10 mouse cellular contexts compared by ENCODE assay signal in the genomic region with DNA sequence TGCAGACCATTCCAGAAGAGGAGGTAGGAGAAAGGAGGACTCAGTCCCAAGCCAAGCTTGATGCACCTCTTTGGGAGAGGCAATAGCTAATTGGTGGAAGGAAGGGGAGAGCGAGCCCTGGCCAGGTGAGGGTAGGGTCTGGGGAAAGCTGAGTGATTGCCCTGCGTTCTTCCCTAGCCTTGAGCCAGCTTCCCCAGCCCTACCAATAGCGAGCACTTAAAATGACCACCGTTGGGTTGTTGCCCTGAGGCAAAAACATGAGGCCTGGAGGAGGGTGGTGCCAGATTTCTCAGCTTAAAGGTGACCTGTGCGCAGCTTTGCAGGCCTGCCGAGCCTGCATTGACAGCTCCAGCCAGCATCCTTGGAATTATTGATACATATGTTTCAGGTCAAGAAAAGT.
DNase-seq lines count a peak whose midpoint lies in the region; ATAC-seq lines count a peak whose summit lies in the region.
"Had no signal": no experiment of that assay in that cellular context is flagged by ENCODE, and none has a peak within 500 bp of the region (broad histone marks: within the 10 kb centered on the region; RNA-seq: fewer than 3 reads in every experiment).

No protein-coding gene starts in this region.

- ATAC-seq in heart, embryonic 16.5 days (replicated peaks; ENCODE audit: extremely low read depth, insufficient read depth, low FRiP score) = no peak
- no peak for ATAC-seq in hindbrain, embryonic 12.5 days (ENCODE audit: low FRiP score)
- no peak for ATAC-seq in midbrain, embryonic 11.5 days (ENCODE audit: low FRiP score)
- no peak for ATAC-seq in cerebellum, adult (ENCODE audit: insufficient number of reproducible peaks, low FRiP score, low TSS enrichment)
- ATAC-seq: CD4-positive, CD25-positive, alpha-beta regulatory T cell, adult 4 months had no signal

- peaks cover 25% of the 10 kb centered on the region for H3K36me3 ChIP-seq in heart, embryonic 16.5 days (ENCODE audit: control insufficient read depth, insufficient read depth)
- peaks cover 44% of the 10 kb centered on the region for H3K36me3 ChIP-seq in embryonic facial prominence, embryonic 10.5 days (replicated peaks)
- H3K36me3 ChIP-seq in hindbrain, embryonic 12.5 days = peaks cover 35% of the 10 kb centered on the region
- peaks cover 23% of the 10 kb centered on the region for H3K36me3 ChIP-seq in midbrain, embryonic 11.5 days (ENCODE audit: control insufficient read depth, insufficient read depth, low read length)

- no peak overlapping the region for H3K4me3 ChIP-seq in heart, embryonic 16.5 days (ENCODE audit: low read length)
- peak overlapping the region; percentile 69 for H3K4me3 ChIP-seq in embryonic facial prominence, embryonic 10.5 days
- peak overlapping the region; percentile 56 for H3K4me3 ChIP-seq in hindbrain, embryonic 12.5 days
- H3K4me3 ChIP-seq in midbrain, embryonic 11.5 days (ENCODE audit: low read depth, low read length) = peak overlapping the region; percentile 56; the same call in 1 of the 2 replicates

- no peak overlapping the region for H3K27ac ChIP-seq in heart, embryonic 16.5 days (ENCODE audit: low read length)
- peak overlapping the region; percentile 96 for H3K27ac ChIP-seq in embryonic facial prominence, embryonic 10.5 days (replicated peaks)
- peak overlapping the region; percentile 91 for H3K27ac ChIP-seq in hindbrain, embryonic 12.5 days
- H3K27ac ChIP-seq in midbrain, embryonic 11.5 days (ENCODE audit: low read depth, low read length) = no peak overlapping the region

- no peak overlapping the region for H3K9ac ChIP-seq in heart, embryonic 16.5 days (ENCODE audit: low read length)
- H3K9ac ChIP-seq in hindbrain, embryonic 12.5 days = peak overlapping the region; percentile 81
- H3K9ac ChIP-seq in midbrain, embryonic 11.5 days (ENCODE audit: low read length) = peak overlapping the region; percentile 75; the same call in 1 of the 2 replicates

- 60% methylated on average over 6 of the region's 6 CpGs for WGBS in heart, embryonic 16.5 days
- 51% methylated on average over 6 of the region's 6 CpGs for WGBS in embryonic facial prominence, embryonic 10.5 days
- WGBS in hindbrain, embryonic 12.5 days = 67% methylated on average over 6 of the region's 6 CpGs
- WGBS in midbrain, embryonic 11.5 days = 76% methylated on average over 6 of the region's 6 CpGs

- peak overlapping the region; percentile 76; the same call in 1 of the 2 replicates for H3K4me2 ChIP-seq in heart, embryonic 16.5 days (ENCODE audit: low read depth, low read length)
- H3K4me2 ChIP-seq in hindbrain, embryonic 12.5 days (replicated peaks) = peak overlapping the region; percentile 71
- H3K4me2 ChIP-seq in midbrain, embryonic 11.5 days = peak overlapping the region; percentile 77

- H3K9me3 ChIP-seq in heart, embryonic 16.5 days (replicated peaks; ENCODE audit: control insufficient read depth, low read length) = no peaks in the 10 kb centered on the region
- no peaks in the 10 kb centered on the region for H3K9me3 ChIP-seq in embryonic facial prominence, embryonic 10.5 days
- H3K9me3 ChIP-seq in hindbrain, embryonic 12.5 days (replicated peaks) = no peaks in the 10 kb centered on the region
- no peaks in the 10 kb centered on the region for H3K9me3 ChIP-seq in midbrain, embryonic 11.5 days (ENCODE audit: control insufficient read depth, low read length)

- H3K27me3 ChIP-seq in heart, embryonic 16.5 days (ENCODE audit: control insufficient read depth, insufficient read depth, low read length) = no peaks in the 10 kb centered on the region
- no peaks in the 10 kb centered on the region; the same call in 1 of the 2 replicates for H3K27me3 ChIP-seq in embryonic facial prominence, embryonic 10.5 days (replicated peaks; ENCODE audit: low read depth, poor library complexity, severe bottlenecking)
- no peaks in the 10 kb centered on the region for H3K27me3 ChIP-seq in hindbrain, embryonic 12.5 days
- H3K27me3 ChIP-seq in midbrain, embryonic 11.5 days (ENCODE audit: control insufficient read depth, insufficient read depth, low read length) = peaks cover 3% of the 10 kb centered on the region

- peaks cover 44% of the 10 kb centered on the region for H3K4me1 ChIP-seq in heart, embryonic 16.5 days (ENCODE audit: control insufficient read depth, insufficient read depth, low read length)
- peaks cover 68% of the 10 kb centered on the region for H3K4me1 ChIP-seq in embryonic facial prominence, embryonic 10.5 days
- H3K4me1 ChIP-seq in hindbrain, embryonic 12.5 days = peaks cover 49% of the 10 kb centered on the region
- peaks cover 30% of the 10 kb centered on the region for H3K4me1 ChIP-seq in midbrain, embryonic 11.5 days (ENCODE audit: control insufficient read depth, insufficient read depth, low read length)

- DNase-seq in heart, adult 18-20 months = no peak
- DNase-seq in embryonic facial prominence, embryonic 10.5 days (ENCODE audit: low spot score) = no peak
- no peak for DNase-seq in midbrain, embryonic 11.5 days (ENCODE audit: low spot score, missing footprints)
- DNase-seq in adrenal gland, postnatal 10 days = no peak
- DNase-seq in gastrocnemius, adult 18-20 months (ENCODE audit: low spot score) = no peak
- DNase-seq: cerebellum, postnatal 14 days had no signal

Comparison
In these comparisons a context has a peak if more than half of its experiments do, and no peak if none do; other contexts are left out.
1. H3K27ac ChIP-seq: peak in embryonic facial prominence, embryonic 10.5 days (single experiment) and hindbrain, embryonic 12.5 days (single experiment); none in heart, embryonic 16.5 days (single experiment) and midbrain, embryonic 11.5 days (single experiment).
2. Peak in every context shown above with its lines, with median percentiles within 50 percentile points of each other: H3K4me2 ChIP-seq.